Mouse (Mus musculus) limb, embryonic 14.5 days (tissue): Measurements from ENCODE around the gene Cdc14a. TPM values are rescaled to one million over a fixed set of nuclear protein-coding genes. Genes with fewer than 3 reads are reported as not detected.
A peak's percentile ranks its signal among the peaks of the same experiment; 100 is the strongest.

ENCODE experiments used
- ATAC-seq: fragments of 200-750 bp; cut with Nextera tagmentation; 2 replicates; pipeline ENCODE4 v1.8.0; 2017; ENCODE audit warnings: low read depth, moderate number of reproducible peaks, moderate TSS enrichment; ENCODE audit not compliant: low FRiP score
- DNase-seq: peaks from one replicate; pipeline ENCODE4 v3.0.0-alpha.2; 2015; ENCODE audit warnings: low spot score
- H3K27ac ChIP-seq: fragments of 300-500 bp; sonication (generic); replicated peaks from 2 replicates; pipeline ENCODE4 v1.5.1; 2014; ENCODE audit warnings: low read depth, mild to moderate bottlenecking, low read length, moderate library complexity, mixed read lengths
- H3K27me3 ChIP-seq: fragments of 300-500 bp; sonication (generic); 2 replicates; pipeline ENCODE4 v1.6.1; 2014; ENCODE audit warnings: low read length, mixed read lengths; ENCODE audit not compliant: control insufficient read depth, insufficient read depth
- H3K36me3 ChIP-seq: fragments of 300-500 bp; sonication (generic); 2 replicates; pipeline ENCODE4 v1.6.1; 2014; ENCODE audit warnings: mild to moderate bottlenecking, low read length, moderate library complexity, mixed read lengths; ENCODE audit not compliant: control insufficient read depth, insufficient read depth
- H3K4me1 ChIP-seq: fragments of 300-500 bp; sonication (generic); 2 replicates; pipeline ENCODE4 v1.6.1; 2014; ENCODE audit warnings: antibody characterized with exemption, low read length, mixed read lengths; ENCODE audit not compliant: control insufficient read depth, insufficient read depth
- H3K4me2 ChIP-seq: fragments of 300-500 bp; sonication (generic); replicated peaks from 2 replicates; pipeline ENCODE4 v1.6.1; 2014; ENCODE audit warnings: low read depth, mild to moderate bottlenecking, low read length, moderate library complexity; ENCODE audit not compliant: severe bottlenecking
- H3K4me3 ChIP-seq: fragments of 300-500 bp; sonication (generic); replicated peaks from 2 replicates; pipeline ENCODE4 v1.5.1; 2014; ENCODE audit warnings: low read length
- H3K9ac ChIP-seq: fragments of 300-500 bp; sonication (generic); 2 replicates; pipeline ENCODE4 v1.6.1; 2014; ENCODE audit warnings: mild to moderate bottlenecking, low read depth, low read length, moderate library complexity; ENCODE audit not compliant: severe bottlenecking
- H3K9me3 ChIP-seq: fragments of 300-500 bp; sonication (generic); 2 replicates; pipeline ENCODE4 v1.6.1; 2016; ENCODE audit warnings: low read length; ENCODE audit not compliant: control insufficient read depth
- POLR2A ChIP-seq: fragments of 200-500 bp; IDR thresholded peaks from 2 replicates; pipeline ENCODE4 v1.8.0; 2012; ENCODE audit warnings: inconsistent platforms, mild to moderate bottlenecking, moderate library complexity, borderline replicate concordance; ENCODE audit not compliant: insufficient read depth, insufficient read length; ENCODE audit errors: extremely low read depth
- WGBS: fragments of 180-500 bp; shearing (Covaris S2); extraction: QIAGEN DNeasy Blood & Tissue Kit; methylation state at CpG from one replicate; pipeline ENCODE4 v1.1.7; 2014; 5-methylcytosine and 5-hydroxymethylcytosine counted together
- polyA plus RNA-seq, 2 experiments: library from polyadenylated mRNA; depleted of rRNA in 1 of 2; stranded (reverse) in 1 of 2; unstranded in 1 of 2; fragments of >200 nt; fragmentation: Nextera tagmentation in 1 of 2; extraction: Ambion mirVana in 1 of 2; gene quantifications; 2 replicates each; pipeline versions ENCODE4 v1.2.1 to v1.2.3; 2012 to 2014

The Cdc14a gene
- polyA plus RNA-seq (2012; rRNA removed) = 8.1 and 8.4 TPM in 2 replicates
- 8.4 and 9.4 TPM in 2 replicates for polyA plus RNA-seq (2014; fragmentation: Nextera tagmentation; extraction: Ambion mirVana)

- no peaks in the 10 kb centered on the region for H3K27me3 ChIP-seq
These were observed at the start of gene Cdc14a for GRCm38 (mm10) chr3:116423353-116424159. Gene Cdc14a (minus strand): TSS chr3:116424032.

GRCm38 (mm10) chr3:116465709-116466108, 41.9 kb upstream of the Cdc14a start:
- Histone ChIP-seq H3K27me3 (no peaks in the 10 kb centered on the region), H3K9me3 (no peaks in the 10 kb centered on the region), H3K27ac (no peak overlapping the region), H3K9ac (no peak overlapping the region), H3K4me2 (no peak overlapping the region), H3K36me3 (no peaks in the 10 kb centered on the region), H3K4me1 (no peaks in the 10 kb centered on the region), H3K4me3 (no peak overlapping the region)
- ATAC-seq (no peak), DNase-seq (no peak)
- 86% methylated on average over 12 of the region's 12 CpGs for WGBS
- no peak for TF ChIP-seq POLR2A

More at GRCm38 (mm10) chr3:116423353-116424159, at the start of gene Cdc14a:
- WGBS = 0% methylated on average over 47 of the region's 64 CpGs
- no peaks in the 10 kb centered on the region for H3K9me3 ChIP-seq
- peak within 1 kb of the TSS; percentile 79 for H3K27ac ChIP-seq
- peak within 1 kb of the TSS; percentile 84 for H3K9ac ChIP-seq
- peak; percentile 58; the same call in 1 of the 2 replicates for TF ChIP-seq POLR2A
- peak within 1 kb of the TSS; percentile 69 for H3K4me2 ChIP-seq
- peaks cover 9% of the 10 kb centered on the region; the same call in 1 of the 2 replicates for H3K36me3 ChIP-seq
- peak; percentile 87 for DNase-seq
- peak; percentile 89 for ATAC-seq
- H3K4me1 ChIP-seq = peaks cover 16% of the 10 kb centered on the region
- peak within 1 kb of the TSS; percentile 95 for H3K4me3 ChIP-seq

- Histone ChIP-seq H3K9ac (no peak overlapping the region), H3K27me3 (no peaks in the 10 kb centered on the region), H3K36me3 (no peaks in the 10 kb centered on the region), H3K4me3 (no peak overlapping the region), H3K4me2 (no peak overlapping the region), H3K27ac (no peak overlapping the region), H3K9me3 (no peaks in the 10 kb centered on the region), H3K4me1 (no peaks in the 10 kb centered on the region)
- ATAC-seq (no peak), DNase-seq (no peak)
- TF ChIP-seq POLR2A = no peak
- WGBS = 40% methylated on average over 2 of the region's 2 CpGs
These were observed 40.5 kb upstream of the Cdc14a start for GRCm38 (mm10) chr3:116464318-116464717.

DNA sequence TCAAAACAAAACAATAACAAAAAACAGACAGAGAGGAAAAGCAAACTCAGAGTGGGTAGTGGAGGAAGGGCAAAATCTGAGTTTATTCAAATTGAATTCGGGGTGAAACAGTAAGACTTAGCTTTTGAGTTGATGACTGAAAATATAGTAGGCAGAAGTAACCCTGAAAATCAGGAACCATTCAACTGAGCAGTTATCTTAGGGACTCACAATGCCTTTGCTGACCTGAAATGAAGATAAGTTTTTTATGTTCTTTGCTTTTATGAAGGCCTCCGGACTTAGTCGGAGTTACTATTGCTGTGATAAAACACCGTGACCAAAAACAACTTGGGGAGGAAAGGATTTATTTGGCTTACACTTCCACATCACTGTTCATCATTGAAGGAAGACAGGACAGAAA, 37.2 kb upstream of the Cdc14a start:
- H3K9me3 ChIP-seq = no peaks in the 10 kb centered on the region
- no peak for ATAC-seq
- 86% methylated on average over 4 of the region's 4 CpGs for WGBS
- DNase-seq = no peak
- no peaks in the 10 kb centered on the region for H3K36me3 ChIP-seq
- no peak overlapping the region for H3K27ac ChIP-seq
- TF ChIP-seq POLR2A = no peak
- H3K4me1 ChIP-seq = no peaks in the 10 kb centered on the region
- no peak overlapping the region for H3K4me2 ChIP-seq
- no peak overlapping the region for H3K4me3 ChIP-seq
- no peak overlapping the region for H3K9ac ChIP-seq
- no peaks in the 10 kb centered on the region for H3K27me3 ChIP-seq

- no peak overlapping the region for H3K4me3 ChIP-seq
- H3K27me3 ChIP-seq = no peaks in the 10 kb centered on the region
- H3K4me2 ChIP-seq = no peak overlapping the region
- no peak overlapping the region for H3K9ac ChIP-seq
- TF ChIP-seq POLR2A = no peak
- no peak overlapping the region for H3K27ac ChIP-seq
- no peaks in the 10 kb centered on the region for H3K36me3 ChIP-seq
- DNase-seq (no peak), ATAC-seq (no peak)
- 80% methylated on average over 1 of the region's 1 CpGs for WGBS
- H3K9me3 ChIP-seq = no peaks in the 10 kb centered on the region
- H3K4me1 ChIP-seq = no peaks in the 10 kb centered on the region
These were observed 30.7 kb upstream of the Cdc14a start for GRCm38 (mm10) chr3:116454529-116454928.

- 66% methylated on average over 3 of the region's 3 CpGs for WGBS
These were observed 26.9 kb upstream of the Cdc14a start for GRCm38 (mm10) chr3:116450741-116451140.

More at GRCm38 (mm10) chr3:116450741-116451140, 26.9 kb upstream of the Cdc14a start:
- DNase-seq (no peak), ATAC-seq (no peak)
- Histone ChIP-seq H3K4me3 (no peak overlapping the region), H3K4me2 (no peak overlapping the region), H3K9ac (no peak overlapping the region), H3K4me1 (no peaks in the 10 kb centered on the region), H3K36me3 (no peaks in the 10 kb centered on the region), H3K27ac (no peak overlapping the region), H3K9me3 (no peaks in the 10 kb centered on the region), H3K27me3 (no peaks in the 10 kb centered on the region)
- no peak for TF ChIP-seq POLR2A
